Mouse (Mus musculus): ENCODE measurements around the gene Scimp.
"Not testable (repeated sequence)": the region's sequence is repeated elsewhere in the genome, so short reads cannot be mapped to it uniquely, and the experiment has no call there.

Gene Scimp

GRCm38 (mm10) chr11:70770804-70771203 is 41.6 kb downstream of the Scimp start:
- no peak for DNase-seq (ENCODE audit: low spot score)

GRCm38 (mm10) chr11:70765776-70766445 is 46.5 kb downstream of the Scimp start:
- DNase-seq (ENCODE audit: low spot score), result no peak

DNA sequence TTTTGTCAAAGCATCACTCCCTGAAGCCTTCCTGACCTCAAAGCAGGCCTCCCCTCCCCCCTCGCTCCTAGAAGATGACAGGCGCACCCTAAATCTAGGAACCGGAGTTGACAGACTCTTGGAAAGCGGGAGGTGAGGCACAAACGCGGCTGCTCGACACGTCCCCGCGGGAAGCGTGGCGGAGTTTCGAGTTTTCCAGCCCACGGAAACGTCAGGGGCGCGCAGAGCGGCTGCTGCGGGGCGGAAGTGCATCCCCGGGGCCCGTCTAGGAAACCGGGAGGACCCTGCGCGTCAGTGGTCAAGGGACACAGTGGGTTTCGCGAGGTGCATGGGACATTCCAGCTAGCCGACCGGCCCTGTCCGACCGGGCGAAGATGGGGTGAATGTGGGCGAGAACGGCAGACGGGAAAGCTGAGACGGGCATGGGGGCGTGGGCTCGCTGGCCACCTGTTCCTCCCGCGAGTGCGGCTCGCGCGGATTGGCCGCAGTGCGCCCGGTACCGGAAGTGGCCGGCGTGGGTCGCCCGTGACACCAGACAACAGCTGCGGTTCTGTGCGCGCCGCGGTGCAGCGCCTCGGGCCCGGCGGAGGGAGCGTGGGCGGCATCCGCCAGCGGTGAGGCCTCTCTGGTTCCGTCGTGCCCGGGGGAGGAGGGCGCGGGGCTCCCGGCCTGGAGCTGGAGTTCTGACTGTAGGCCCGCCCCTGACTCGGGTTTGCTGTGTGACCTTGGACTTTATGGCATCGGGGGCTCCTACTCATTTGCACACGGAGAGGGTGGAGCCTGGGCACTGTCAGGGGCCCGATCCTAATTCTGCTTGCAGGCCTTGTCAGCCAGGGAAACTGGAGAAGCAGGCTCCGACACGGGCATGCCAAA is 48.2 kb downstream of the Scimp start, which contains the start of gene Zfp3:
Zfp3 (plus strand) TSS at position 274 of the 873 bp plus-strand sequence.
- peak; percentile 65 for DNase-seq (ENCODE audit: low spot score)

GRCm38 (mm10) chr11:70763582-70763935 is 48.8 kb downstream of the Scimp start:
- no peak for DNase-seq (ENCODE audit: low spot score)

DNA sequence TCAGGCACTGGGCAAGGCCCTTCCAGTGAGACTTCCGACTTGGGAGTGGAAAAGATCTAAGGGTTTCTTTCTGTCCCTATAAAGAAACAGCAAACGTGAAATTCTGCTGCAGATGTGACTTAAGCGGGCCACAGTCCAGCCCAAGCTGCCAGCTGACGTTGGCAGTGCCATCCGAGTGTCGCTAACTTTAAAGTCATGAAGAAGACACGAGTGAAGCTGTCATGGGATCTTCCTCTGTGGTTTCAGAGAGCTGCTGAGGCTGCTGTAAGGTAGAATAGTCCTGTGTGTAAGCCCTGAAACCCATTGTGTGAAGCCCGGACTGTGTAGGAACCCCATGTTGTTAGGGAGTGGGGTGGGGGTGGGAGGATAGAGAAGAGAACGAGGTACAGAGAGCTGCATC is 49.7 kb downstream of the Scimp start:
- DNase-seq (ENCODE audit: low spot score), result no peak

GRCm38 (mm10) chr11:70760446-70760845 is 51.9 kb downstream of the Scimp start:
- DNase-seq (ENCODE audit: low spot score), result not testable (repeated sequence)

DNA sequence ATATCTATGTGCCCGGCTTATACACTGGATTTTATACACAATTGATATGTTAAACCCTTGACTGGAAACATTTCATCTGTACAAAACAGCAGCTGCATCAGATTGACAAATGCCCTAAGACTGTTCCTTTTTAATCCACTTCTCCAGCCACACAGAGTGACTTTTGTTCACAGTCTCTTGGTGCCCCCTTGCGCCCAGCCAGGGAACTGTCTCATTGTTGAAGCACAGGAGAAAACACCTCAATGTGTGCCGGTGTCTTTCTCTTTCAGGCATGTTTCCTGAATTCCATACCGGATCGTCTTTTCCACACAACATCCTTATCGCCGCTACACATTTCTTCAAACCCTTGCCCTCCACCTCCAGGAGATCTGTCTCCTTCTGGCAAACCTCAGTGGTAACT is 56.7 kb downstream of the Scimp start:
- DNase-seq (ENCODE audit: low spot score), result peak; percentile 49

GRCm38 (mm10) chr11:70754958-70755357 is 57.4 kb downstream of the Scimp start:
- DNase-seq (ENCODE audit: low spot score), result no peak

- DNase-seq (ENCODE audit: low spot score), result no peak
These were observed 57.9 kb downstream of the Scimp start for GRCm38 (mm10) chr11:70754476-70754875.

DNA sequence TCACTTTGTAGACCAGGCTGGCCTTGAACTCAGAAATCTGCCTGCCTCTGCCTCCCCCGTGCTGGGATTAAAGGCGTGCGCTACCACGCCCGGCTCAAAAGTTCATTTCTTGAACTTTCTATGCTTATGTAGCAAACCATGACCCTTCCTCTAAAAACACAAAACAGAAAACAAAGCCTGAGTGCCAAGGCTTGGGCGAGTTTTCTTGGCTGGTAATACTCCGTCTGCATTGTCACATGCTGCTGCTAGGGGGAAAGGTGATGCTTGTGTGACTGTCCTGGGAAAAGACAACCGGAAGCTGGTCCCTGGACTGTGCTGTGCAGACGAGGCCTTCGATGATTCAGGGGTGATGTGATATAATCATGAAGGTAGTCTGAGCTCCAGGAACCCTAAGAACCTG is 59.2 kb downstream of the Scimp start:
- DNase-seq (ENCODE audit: low spot score), result no peak

DNA sequence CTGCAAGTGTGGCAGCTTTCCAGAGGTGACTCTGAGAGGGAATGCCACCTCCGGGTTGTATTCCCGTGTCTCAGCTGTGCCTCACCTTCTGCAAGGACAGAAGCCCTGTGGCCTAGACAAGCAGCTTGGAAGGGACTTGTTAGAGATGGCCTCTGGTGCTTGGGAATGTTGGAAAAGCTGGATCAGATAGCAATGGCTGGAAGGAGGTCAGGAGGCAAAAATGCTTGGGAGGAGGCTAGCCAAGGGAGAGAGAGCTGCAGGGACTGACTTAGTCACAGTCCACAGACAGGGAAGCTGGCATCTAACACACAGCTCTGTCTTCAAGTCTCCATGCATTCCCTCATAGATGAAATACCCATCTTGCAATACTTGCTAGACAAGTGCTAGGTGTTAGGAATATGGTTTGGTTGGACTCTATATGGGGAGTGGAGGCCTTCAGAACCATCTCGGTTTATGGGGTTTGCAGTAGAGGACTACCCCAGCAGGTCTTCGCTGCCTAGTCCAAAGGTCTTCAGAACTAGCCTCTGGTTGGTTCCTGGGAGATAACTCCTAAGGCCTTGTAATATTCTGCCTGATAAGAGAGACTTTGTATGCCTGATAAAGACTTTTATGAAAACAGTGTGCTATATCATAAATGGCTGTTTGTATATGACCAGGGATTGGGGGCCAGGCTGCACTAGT is 59.9 kb downstream of the Scimp start:
- no peak for DNase-seq (ENCODE audit: low spot score)

DNA sequence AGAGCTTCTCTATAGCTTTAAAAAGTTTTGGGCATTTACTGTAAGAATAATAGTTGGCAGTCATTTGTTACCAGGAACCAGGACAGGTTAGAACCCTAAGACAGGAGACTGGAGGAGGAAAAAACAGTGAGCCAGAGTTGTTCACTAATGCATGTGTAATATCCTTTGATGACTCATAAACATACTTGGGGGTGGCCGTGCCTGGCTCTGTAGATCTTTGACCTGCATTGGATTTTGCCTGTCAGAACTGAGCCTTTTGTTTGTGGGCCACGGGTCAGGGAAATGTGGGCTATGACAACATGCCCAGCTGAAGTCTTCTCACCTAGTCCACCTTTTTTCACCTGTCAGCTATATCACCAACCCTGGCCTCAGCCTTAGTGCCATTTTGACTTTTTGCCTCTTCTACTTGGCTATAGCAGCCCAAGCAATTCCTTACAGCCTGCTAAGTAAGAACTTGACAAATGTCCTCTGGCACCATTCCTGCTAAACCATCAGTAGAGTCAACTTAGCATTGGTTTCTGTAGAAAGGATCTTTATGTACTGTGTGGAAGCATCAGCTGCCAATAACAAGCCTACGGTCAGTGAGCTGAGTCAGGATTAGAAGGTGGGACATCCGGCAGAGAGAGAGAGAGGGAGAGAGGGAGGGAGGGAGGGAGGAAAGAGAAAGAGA is 64.4 kb downstream of the Scimp start:
- DNase-seq (ENCODE audit: low spot score), result no peak

DNA sequence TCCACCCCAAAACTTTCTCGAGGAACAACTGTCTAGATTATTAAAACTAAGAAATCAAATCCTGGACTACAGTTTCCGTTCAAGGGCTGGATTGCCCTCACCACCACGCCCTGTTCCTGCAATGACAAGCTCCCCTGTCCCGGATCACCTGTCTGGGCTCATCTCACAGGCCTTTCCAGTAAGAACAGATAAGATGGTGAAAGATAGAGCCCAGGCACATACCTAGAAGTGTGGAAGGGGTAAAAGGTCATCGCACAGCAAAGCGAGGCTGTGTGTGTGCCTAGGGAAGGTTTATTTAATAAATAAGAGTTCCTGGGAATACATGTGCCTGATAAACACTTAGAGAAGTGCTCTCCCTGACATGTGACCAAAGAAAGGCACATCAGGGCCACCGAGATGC is 66.8 kb downstream of the Scimp start:
- DNase-seq (ENCODE audit: low spot score), result no peak

DNA sequence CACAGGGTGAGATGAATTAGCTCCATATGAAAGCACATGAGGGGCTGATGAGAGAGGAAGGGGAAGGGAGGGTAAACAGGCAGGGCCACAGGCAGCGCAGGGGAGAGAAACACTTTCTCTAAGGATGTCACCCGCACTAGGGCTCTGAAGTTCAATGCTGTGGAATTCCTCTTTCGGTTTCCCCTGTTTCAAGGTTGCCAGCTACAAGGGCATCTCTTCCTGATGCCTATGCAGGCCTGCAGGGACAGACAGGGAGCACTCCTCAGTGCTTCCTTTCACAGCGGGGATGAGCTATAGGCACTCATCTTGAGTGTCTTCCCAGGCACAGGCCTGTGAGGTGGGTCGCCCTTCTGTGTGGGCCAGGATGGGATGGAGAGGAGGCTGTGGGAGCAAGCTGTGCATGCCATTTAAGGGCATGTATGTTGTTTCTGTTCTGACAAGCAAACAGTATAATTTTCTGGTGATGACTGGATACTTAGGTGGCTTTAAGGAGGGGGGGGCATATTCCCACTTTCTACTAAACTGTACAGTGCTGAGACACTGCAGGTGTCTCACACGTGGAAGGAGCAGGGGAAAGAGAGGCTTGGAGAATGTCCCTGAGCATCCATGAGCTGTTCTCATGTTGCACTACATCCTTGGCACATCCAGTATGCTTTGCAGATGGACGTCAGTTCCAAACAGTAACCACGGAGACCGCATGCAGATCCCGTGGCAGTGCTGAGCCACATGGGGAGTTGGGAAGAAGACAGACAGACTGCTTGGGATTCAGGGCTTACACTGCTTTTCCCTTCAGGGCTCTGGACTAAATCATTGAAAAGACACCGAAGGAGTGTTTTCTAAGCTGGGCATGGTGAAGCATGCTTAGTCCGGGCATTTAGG is 69.6 kb downstream of the Scimp start:
- no peak for DNase-seq (ENCODE audit: low spot score)

DNA sequence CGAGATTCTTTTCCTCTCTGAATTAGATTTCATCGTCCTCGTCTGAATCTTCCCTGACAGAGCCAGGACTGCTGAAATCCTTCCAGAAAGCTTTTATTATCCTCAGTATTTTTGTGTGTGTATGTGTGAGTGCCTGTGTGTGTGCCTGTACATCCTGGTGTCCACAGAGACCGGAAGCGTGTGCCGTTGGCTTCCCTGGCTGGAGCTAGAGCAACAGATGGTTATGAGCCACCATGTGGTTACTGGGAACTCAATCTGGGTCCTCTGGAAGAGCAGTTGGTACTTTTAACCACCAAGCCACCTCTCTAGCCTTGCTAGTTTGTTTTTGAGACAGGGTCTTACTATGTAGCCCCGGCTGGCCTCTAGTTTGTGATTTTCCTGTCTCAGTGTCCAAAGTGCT is 70.3 kb downstream of the Scimp start:
- DNase-seq (ENCODE audit: low spot score), result no peak

GRCm38 (mm10) chr11:70741603-70742002 is 70.8 kb downstream of the Scimp start:
- DNase-seq (ENCODE audit: low spot score), result no peak

Measured in ovary, postnatal 10 days (tissue).